Mouse (Mus musculus) stomach, embryonic 16.5 days (tissue): Measurements from ENCODE around the gene Daam1. TPM values are rescaled to one million over a fixed set of nuclear protein-coding genes. Genes with fewer than 3 reads are reported as not detected.
A peak's percentile ranks its signal among the peaks of the same experiment; 100 is the strongest.

ENCODE experiments used
- ATAC-seq: fragments of 200-750 bp; cut with Nextera tagmentation; 2 replicates; pipeline ENCODE4 v1.8.0; 2017; ENCODE audit warnings: moderate number of reproducible peaks, moderate TSS enrichment; ENCODE audit not compliant: insufficient read depth, low FRiP score
- H3K27ac ChIP-seq: fragments of 300-500 bp; sonication (generic); 2 replicates; pipeline ENCODE4 v1.5.1; 2014; ENCODE audit warnings: low read length
- H3K27me3 ChIP-seq: fragments of 300-500 bp; sonication (generic); 2 replicates; pipeline ENCODE4 v1.6.1; 2014; ENCODE audit warnings: low read length, control low read depth, mixed read lengths; ENCODE audit not compliant: control insufficient read depth, insufficient read depth
- H3K36me3 ChIP-seq: fragments of 300-500 bp; sonication (generic); 2 replicates; pipeline ENCODE4 v1.6.1; 2014; ENCODE audit warnings: low read length; ENCODE audit not compliant: control insufficient read depth, insufficient read depth
- H3K4me1 ChIP-seq: fragments of 300-500 bp; sonication (generic); 2 replicates; pipeline ENCODE4 v1.6.1; 2014; ENCODE audit warnings: low read length, control low read depth, mixed read lengths; ENCODE audit not compliant: control insufficient read depth, insufficient read depth
- H3K4me2 ChIP-seq: fragments of 300-500 bp; sonication (generic); 2 replicates; pipeline ENCODE4 v1.6.1; 2014; ENCODE audit warnings: low read depth, low read length, mixed read lengths
- H3K4me3 ChIP-seq: fragments of 300-500 bp; sonication (generic); replicated peaks from 2 replicates; pipeline ENCODE4 v1.5.1; 2014; ENCODE audit warnings: mild to moderate bottlenecking, low read length
- H3K9ac ChIP-seq: fragments of 300-500 bp; sonication (generic); 2 replicates; pipeline ENCODE4 v1.6.1; 2014; ENCODE audit warnings: low read length
- H3K9me3 ChIP-seq: fragments of 300-500 bp; sonication (generic); replicated peaks from 2 replicates; pipeline ENCODE4 v1.6.1; 2016; ENCODE audit warnings: low read length, control low read depth; ENCODE audit not compliant: control insufficient read depth
- WGBS: fragments of 180-500 bp; shearing (Covaris S2); extraction: QIAGEN DNeasy Blood & Tissue Kit; methylation state at CpG from one replicate; pipeline ENCODE4 v1.1.7; 2014; 5-methylcytosine and 5-hydroxymethylcytosine counted together
- polyA plus RNA-seq: library from polyadenylated mRNA; unstranded; fragments of >200 nt; fragmentation: Nextera tagmentation; extraction: Ambion mirVana; gene quantifications from 2 replicates; pipeline ENCODE4 v1.2.1, GENCODE M21; 2015

The Daam1 gene
- polyA plus RNA-seq, 1 experiment from 2014 or later = 13.2 TPM

DNA sequence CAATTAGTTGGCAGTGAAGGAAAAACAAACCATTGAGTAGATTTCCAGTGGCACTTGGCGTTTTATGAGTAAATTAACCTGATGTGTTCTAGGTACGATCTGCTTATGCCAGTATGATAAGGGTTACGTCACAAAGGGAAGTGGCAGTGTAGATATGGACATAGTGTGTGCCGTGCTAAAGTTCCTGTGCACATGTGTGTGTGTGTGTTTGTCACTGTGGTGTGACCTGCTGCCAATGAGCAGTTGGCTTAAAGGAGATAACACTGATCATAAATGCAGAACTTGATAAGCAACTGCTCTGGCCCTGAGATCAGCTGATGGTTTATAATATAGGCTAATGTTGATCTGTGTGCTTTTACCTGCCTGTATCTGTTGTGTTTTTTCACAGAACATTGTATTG lies 73.4 kb downstream of the Daam1 start:
- ATAC-seq = no peak
- H3K4me1 ChIP-seq = peaks cover 15% of the 10 kb centered on the region
- no peak overlapping the region for H3K4me3 ChIP-seq
- H3K9ac ChIP-seq = no peak overlapping the region
- H3K4me2 ChIP-seq = no peak overlapping the region
- H3K27ac ChIP-seq = no peak overlapping the region
- WGBS = 69% methylated on average over 4 of the region's 4 CpGs
- no peaks in the 10 kb centered on the region for H3K36me3 ChIP-seq
- H3K27me3 ChIP-seq = no peaks in the 10 kb centered on the region
- no peaks in the 10 kb centered on the region for H3K9me3 ChIP-seq

DNA sequence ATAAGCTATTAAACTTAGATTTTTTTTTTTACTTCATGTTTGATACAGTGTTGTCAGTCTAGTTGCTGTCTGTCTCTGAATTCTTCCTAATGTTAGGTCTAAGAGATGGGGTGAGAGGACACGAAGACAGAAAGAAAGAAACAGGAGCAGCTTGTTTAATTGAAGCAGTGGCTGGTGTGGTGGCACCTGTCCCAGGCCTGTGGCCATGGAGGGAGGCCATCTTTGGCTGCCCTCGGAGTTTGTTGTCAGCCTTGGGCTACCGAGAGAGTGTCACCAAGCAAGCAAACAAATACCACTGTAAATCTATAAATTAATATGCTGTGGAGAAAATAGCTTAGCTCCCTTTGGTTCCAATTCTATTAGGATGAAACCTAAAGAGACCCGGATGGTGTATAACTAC lies 74.0 kb downstream of the Daam1 start:
- WGBS = 87% methylated on average over 4 of the region's 4 CpGs
- no peak for ATAC-seq
- H3K9me3 ChIP-seq = no peaks in the 10 kb centered on the region
- no peak overlapping the region for H3K4me3 ChIP-seq
- H3K27me3 ChIP-seq = no peaks in the 10 kb centered on the region
- H3K9ac ChIP-seq = no peak overlapping the region
- no peaks in the 10 kb centered on the region for H3K36me3 ChIP-seq
- peak overlapping the region; percentile 21; the same call in 1 of the 2 replicates for H3K27ac ChIP-seq
- no peak overlapping the region for H3K4me2 ChIP-seq
- H3K4me1 ChIP-seq = peaks cover 15% of the 10 kb centered on the region

DNA sequence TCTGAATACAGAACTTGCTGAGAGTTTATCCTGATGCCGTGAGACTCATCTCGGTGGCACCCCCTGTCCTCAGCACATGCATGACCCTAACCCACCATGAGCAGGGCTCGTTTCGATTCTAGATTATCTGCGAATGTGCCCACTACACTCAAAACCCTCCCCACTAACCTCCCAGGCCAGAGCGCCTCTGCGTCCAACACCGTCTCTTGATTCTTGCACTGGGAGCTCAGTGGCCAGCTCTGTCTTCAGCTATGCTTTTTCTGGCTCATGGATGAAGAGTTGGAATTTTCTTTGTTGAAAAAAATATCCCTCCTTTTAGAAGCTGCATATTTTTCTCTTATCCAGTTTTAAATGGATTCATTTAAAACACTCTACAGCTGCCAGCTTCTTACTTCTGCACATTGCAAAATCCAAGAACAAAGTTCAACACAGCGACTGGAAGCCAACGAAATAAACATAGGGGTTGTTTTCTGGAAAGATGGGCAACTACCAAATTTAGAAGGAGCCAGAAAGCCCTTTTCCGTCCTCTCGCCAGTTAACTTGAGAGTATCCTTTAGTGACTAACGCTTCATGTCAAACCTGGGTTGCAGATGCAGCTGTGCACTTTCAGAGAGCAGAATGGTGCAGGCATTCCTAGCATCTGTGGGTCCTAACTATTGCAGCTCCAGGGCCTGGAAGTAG lies 74.9 kb downstream of the Daam1 start:
- H3K4me1 ChIP-seq = peaks cover 21% of the 10 kb centered on the region
- H3K4me3 ChIP-seq = no peak overlapping the region
- H3K4me2 ChIP-seq = no peak overlapping the region
- H3K27ac ChIP-seq = peak overlapping the region; percentile 79
- H3K36me3 ChIP-seq = no peaks in the 10 kb centered on the region
- no peak overlapping the region for H3K9ac ChIP-seq
- no peaks in the 10 kb centered on the region for H3K9me3 ChIP-seq
- no peaks in the 10 kb centered on the region for H3K27me3 ChIP-seq
- 68% methylated on average over 13 of the region's 13 CpGs for WGBS
- no peak for ATAC-seq

DNA sequence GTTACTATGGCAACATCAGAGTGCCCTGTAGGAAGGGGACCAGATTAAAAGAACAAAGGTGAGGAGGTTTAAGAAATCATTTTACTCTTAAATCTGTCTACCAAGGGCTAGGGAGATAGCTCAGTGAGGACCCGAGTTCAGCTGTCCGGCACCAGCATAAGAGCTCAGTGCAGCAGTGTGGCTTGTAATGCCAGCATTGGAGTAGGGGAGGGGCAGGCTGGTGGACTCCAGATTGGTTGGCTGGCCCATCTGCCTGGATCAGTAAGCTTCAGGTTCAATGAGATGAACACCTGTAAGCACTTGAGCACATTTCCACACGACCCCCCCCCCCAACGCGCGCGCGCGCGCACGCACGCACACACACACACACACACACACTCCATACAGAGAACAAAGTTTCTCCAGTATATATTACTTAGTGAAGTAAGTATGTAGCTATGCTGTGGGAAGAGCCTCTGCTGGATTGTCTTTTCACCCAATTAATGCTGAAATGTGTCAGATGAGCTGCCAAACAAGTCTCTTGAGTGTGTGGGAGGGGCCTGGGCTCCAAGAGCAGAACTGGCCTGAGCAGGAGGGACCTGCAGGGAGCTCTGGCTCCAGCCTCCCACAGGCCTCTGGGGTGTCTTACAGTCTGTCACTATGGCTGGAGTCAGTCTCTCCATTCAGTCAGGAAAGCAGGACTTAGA lies 75.8 kb downstream of the Daam1 start:
- Histone ChIP-seq H3K4me2 (no peak overlapping the region), H3K9ac (no peak overlapping the region), H3K9me3 (no peaks in the 10 kb centered on the region), H3K27ac (peak overlapping the region; percentile 79; the same call in 1 of the 2 replicates), H3K4me3 (no peak overlapping the region), H3K27me3 (no peaks in the 10 kb centered on the region), H3K36me3 (no peaks in the 10 kb centered on the region), H3K4me1 (peaks cover 23% of the 10 kb centered on the region)
- 76% methylated on average over 12 of the region's 12 CpGs for WGBS
- ATAC-seq = peak; percentile 52; the same call in 1 of the 2 replicates

DNA sequence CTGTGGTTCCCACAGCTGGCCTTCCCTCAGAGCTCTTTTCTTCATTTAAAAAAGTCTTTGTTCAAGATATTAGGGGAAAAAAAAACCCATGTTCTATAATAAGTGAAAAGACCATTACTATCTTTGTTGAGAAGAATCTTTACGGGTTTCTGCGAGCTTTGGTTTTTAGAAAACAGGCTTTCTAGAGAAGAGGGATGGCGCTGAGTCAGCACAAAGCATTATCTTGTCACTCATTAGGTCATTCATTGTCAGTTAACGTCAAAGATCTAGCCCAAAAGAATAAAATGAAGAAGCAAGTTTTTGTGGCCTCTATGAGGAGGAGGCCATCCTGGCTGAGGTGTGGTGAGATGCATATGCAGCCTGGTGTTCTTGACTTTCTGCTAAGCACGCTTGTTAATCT lies 78.1 kb downstream of the Daam1 start:
- H3K27me3 ChIP-seq = no peaks in the 10 kb centered on the region
- no peak overlapping the region for H3K9ac ChIP-seq
- no peak overlapping the region for H3K4me2 ChIP-seq
- H3K4me1 ChIP-seq = peaks cover 23% of the 10 kb centered on the region
- no peak for ATAC-seq
- 94% methylated on average over 5 of the region's 5 CpGs for WGBS
- H3K9me3 ChIP-seq = no peaks in the 10 kb centered on the region
- H3K27ac ChIP-seq = no peak overlapping the region
- H3K4me3 ChIP-seq = no peak overlapping the region
- H3K36me3 ChIP-seq = no peaks in the 10 kb centered on the region

DNA sequence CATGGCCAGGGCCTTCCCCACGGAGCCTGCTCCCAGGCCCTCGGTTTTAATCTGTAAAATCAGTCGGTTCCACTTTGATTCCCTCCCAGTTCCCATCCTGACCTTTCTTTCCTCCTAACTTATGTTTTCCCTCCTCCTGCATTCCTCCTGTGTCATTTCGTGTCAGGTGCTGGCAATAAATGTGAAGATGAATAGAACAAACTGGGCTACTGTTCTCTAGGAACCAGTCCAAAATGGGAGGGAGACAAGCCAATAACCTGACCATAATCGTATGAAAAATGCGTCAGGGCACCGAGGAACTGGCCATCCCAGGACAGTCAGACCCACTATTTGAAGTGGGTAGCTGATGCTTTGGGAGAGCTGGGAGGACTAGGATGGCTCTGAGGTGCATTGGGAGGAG lies 79.4 kb downstream of the Daam1 start:
- 66% methylated on average over 7 of the region's 7 CpGs for WGBS
- H3K4me3 ChIP-seq = no peak overlapping the region
- peaks cover 23% of the 10 kb centered on the region for H3K4me1 ChIP-seq
- no peaks in the 10 kb centered on the region for H3K27me3 ChIP-seq
- no peak overlapping the region for H3K4me2 ChIP-seq
- H3K27ac ChIP-seq = no peak overlapping the region
- no peak overlapping the region for H3K9ac ChIP-seq
- ATAC-seq = no peak
- H3K36me3 ChIP-seq = no peaks in the 10 kb centered on the region
- no peaks in the 10 kb centered on the region for H3K9me3 ChIP-seq

DNA sequence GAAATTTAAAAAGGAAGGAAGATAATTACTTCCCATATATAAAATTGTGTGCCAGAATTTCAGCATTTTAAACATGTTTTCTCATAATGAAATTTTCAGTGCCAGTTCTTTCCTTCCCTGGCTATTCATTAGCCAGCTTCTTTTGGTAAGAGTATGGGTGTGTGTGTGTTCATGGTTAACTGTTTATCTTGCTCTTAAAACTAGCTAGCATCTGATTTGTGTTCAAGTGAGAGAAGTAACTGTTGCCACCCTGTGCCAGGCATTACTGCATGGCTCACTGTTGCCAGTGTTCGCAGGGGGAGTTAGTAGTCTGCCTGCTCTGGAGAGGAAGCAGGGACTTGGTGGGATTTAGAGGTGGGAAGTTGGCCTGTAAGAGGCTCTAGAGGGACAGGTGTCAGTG lies 81.4 kb downstream of the Daam1 start:
- no peak overlapping the region for H3K9ac ChIP-seq
- no peak overlapping the region for H3K4me3 ChIP-seq
- H3K4me1 ChIP-seq = peaks cover 8% of the 10 kb centered on the region; the same call in 1 of the 2 replicates
- H3K27ac ChIP-seq = no peak overlapping the region
- ATAC-seq = no peak
- H3K36me3 ChIP-seq = no peaks in the 10 kb centered on the region
- no peaks in the 10 kb centered on the region for H3K9me3 ChIP-seq
- 74% methylated on average over 1 of the region's 1 CpGs for WGBS
- H3K4me2 ChIP-seq = no peak overlapping the region
- no peaks in the 10 kb centered on the region for H3K27me3 ChIP-seq

DNA sequence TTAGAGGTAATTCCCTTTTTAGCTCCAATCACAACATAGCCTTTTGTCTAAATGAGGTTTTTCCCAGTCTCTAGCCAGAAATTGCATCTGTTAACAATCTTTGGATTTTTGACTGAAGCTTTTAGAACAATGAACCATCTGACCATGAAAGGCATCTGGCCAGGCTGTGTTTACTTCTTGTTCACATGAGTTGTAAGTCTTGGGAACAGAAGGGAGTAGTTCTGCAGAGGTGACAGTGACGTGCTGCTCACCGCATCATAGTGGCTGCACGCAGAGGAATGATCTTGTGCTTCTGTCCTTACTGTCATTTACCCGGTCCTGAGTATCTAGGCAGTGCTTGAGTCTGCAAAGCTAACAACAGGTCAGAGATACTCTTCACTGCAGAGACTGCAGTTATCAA lies 88.3 kb downstream of the Daam1 start:
- Histone ChIP-seq H3K4me3 (no peak overlapping the region), H3K27ac (0 out of 2 replicates have a peak overlapping the region, but pooled peaks have one; percentile 7), H3K27me3 (no peaks in the 10 kb centered on the region), H3K4me1 (0 out of 2 replicates have a peak, but pooled peaks cover 6% of the 10 kb centered on the region), H3K4me2 (no peak overlapping the region), H3K9me3 (no peaks in the 10 kb centered on the region), H3K9ac (no peak overlapping the region), H3K36me3 (no peaks in the 10 kb centered on the region)
- 37% methylated on average over 4 of the region's 4 CpGs for WGBS
- ATAC-seq = no peak

DNA sequence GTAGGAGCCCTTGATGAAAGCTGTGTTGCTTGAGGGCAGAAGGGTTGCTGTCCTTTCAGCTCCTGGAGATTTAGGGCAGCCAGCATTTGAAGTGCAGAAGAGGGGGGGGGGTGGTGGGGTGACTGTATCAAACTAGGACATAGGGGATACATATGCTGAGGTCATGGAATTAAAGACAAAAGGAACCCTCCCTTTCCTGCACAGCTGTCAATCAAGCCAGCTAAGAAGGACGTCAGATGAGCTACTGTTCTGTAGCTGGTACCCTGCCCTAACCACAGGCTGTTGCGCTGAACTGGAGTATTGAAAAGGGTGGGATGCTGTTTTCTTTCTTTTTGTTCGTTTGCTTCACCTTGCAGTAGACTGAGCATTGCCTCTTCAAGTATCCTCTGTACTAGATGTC lies 89.1 kb downstream of the Daam1 start:
- Histone ChIP-seq H3K4me2 (no peak overlapping the region), H3K27me3 (no peaks in the 10 kb centered on the region), H3K9ac (no peak overlapping the region), H3K36me3 (no peaks in the 10 kb centered on the region), H3K27ac (no peak overlapping the region), H3K4me1 (0 out of 2 replicates have a peak, but pooled peaks cover 6% of the 10 kb centered on the region), H3K4me3 (no peak overlapping the region), H3K9me3 (no peaks in the 10 kb centered on the region)
- peak; percentile 16; the same call in 1 of the 2 replicates for ATAC-seq
- 58% methylated on average over 3 of the region's 3 CpGs for WGBS
